Mouse (Mus musculus) kidney, adult 2 months (tissue): ENCODE data around the gene Nabp2.

Experiments used
- CTCF ChIP-seq: fragments of 200-500 bp; conservative IDR thresholded peaks from 2 replicates; pipeline ENCODE4 v1.5.1; 2011; ENCODE audit warnings: low read depth, mild to moderate bottlenecking, control low read depth, low read length, moderate library complexity, mixed read lengths; ENCODE audit not compliant: insufficient read depth, insufficient read length
- POLR2A ChIP-seq: fragments of 200-500 bp; IDR thresholded peaks from one replicate; pipeline ENCODE4 v1.6.1; 2011; ENCODE audit warnings: low read depth, low read length, control low read depth

DNA sequence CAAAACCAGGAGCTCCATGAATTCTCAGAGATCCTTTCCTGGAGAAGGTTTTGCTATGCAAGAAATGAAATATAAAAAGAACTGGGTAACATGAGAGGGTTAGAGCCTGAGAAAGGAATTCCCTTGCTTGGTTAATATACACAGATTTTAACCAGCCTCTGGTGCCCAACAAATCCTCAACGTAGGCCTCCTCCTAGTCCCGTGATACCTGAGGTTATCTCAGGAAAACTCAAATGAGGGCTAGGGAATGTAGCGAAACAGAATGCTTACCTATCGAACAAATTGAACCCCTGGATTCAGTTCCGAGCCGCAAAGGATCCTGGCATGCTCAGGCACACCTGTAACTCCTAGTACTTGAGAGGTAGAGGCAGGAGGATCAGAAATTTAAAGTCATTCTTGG is 46.4 kb upstream of the Nabp2 start:
- TF ChIP-seq POLR2A (no peak), CTCF (no peak)
